Mouse (Mus musculus) lung, postnatal 0 days (tissue): ENCODE data around the gene Polg.

Experiments
- CTCF ChIP-seq: IDR thresholded peaks from 2 replicates; pipeline ENCODE4 v1.5.1; 2016; ENCODE audit warnings: antibody characterized with exemption, mild to moderate bottlenecking
- EP300 ChIP-seq: IDR thresholded peaks from 2 replicates; pipeline ENCODE4 v1.6.1; 2016; ENCODE audit warnings: antibody characterized with exemption, mild to moderate bottlenecking, control low read depth

- TF ChIP-seq EP300 (no peak), CTCF (no peak)
These were observed 2.8 kb upstream of the Polg start for GRCm38 (mm10) chr7:79468994-79469393.
